Mouse (Mus musculus) left cerebral cortex, postnatal 10 days (tissue): Measurements from ENCODE around the gene Htra3. TPM values are rescaled to one million over a fixed set of nuclear protein-coding genes. Genes with fewer than 3 reads are reported as not detected.

Source experiments
- total RNA-seq, 2 experiments: library from RNA; stranded (reverse); gene quantifications; 2 replicates each; pipeline ENCODE4 v1.2.3; 2021

Gene Htra3
- total RNA-seq, 2 experiments from 2014 or later, result 14.0 to 14.9 TPM

Other genes starting within 250 kb of the Htra3 start
- gene Cpz, start 154.1 kb downstream of the Htra3 start, total RNA-seq, result 1 to 10 TPM; 2.1 to 2.9 TPM
- gene Trmt44, start 104.7 kb downstream of the Htra3 start, total RNA-seq, result 1 to 10 TPM; 7.4 to 9.3 TPM
- gene Acox3, start 96.7 kb downstream of the Htra3 start, total RNA-seq, result 10 to 100 TPM; 25.1 to 26.4 TPM
- gene Sh3tc1, start 60.2 kb upstream of the Htra3 start, total RNA-seq, result 1 to 10 TPM; 2.8 to 4.1 TPM
- 10 to 100 TPM; 73.1 to 80.7 TPM for gene Ablim2, start 78.1 kb upstream of the Htra3 start, total RNA-seq
- 100 to 1,000 TPM; 110 to 127 TPM for gene Afap1, start 213.5 kb upstream of the Htra3 start, total RNA-seq